Mouse (Mus musculus): ENCODE measurements around the gene Rnf123. TPM values are rescaled to one million over a fixed set of nuclear protein-coding genes. Genes with fewer than 3 reads are reported as not detected.

Gene Rnf123
- polyA plus RNA-seq, 1 experiment = 82.8 TPM

DNA sequence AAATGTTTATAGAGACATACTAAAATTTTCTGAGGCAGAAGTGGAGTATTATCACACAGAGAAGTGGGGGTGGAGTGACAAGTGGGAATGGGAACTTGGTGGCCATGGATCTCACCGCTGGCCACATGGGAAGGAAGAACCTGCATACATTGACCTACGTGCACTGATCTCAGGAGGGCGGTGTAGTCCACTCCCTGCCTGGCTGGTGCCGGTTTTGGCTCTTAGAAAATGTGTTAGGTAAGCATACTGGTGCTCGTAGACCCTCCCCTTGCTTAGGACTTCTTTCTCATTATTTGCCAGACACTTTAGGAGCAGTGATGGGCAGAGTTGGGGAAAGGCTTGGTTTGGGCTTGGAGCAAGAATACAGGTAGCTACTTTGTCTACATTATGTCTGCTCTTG is 75.1 kb downstream of the Rnf123 start:
- H3K27ac ChIP-seq (ENCODE audit: control insufficient read depth, insufficient read depth, low read depth, low read length) = no peak overlapping the region
- no peaks in the 10 kb centered on the region; the same call in 1 of the 2 replicates for H3K36me3 ChIP-seq (ENCODE audit: control insufficient read depth, insufficient read depth, low read length)
- no peaks in the 10 kb centered on the region for H3K27me3 ChIP-seq (ENCODE audit: control insufficient read depth, insufficient read depth, low read length)
- H3K4me3 ChIP-seq (ENCODE audit: control insufficient read depth, low read depth, low read length) = no peak overlapping the region
- TF ChIP-seq POLR2A (IDR thresholded peaks at IDR 0.05; ENCODE audit: control insufficient read depth, low read depth, low read length) = no peak
- TF ChIP-seq CTCF (IDR thresholded peaks at IDR 0.05; ENCODE audit: control insufficient read depth, insufficient read depth, insufficient replicate concordance, low read depth, low read length) = no peak
- peaks cover 5% of the 10 kb centered on the region for H3K4me1 ChIP-seq (ENCODE audit: control insufficient read depth, insufficient read depth, low read length)

DNA sequence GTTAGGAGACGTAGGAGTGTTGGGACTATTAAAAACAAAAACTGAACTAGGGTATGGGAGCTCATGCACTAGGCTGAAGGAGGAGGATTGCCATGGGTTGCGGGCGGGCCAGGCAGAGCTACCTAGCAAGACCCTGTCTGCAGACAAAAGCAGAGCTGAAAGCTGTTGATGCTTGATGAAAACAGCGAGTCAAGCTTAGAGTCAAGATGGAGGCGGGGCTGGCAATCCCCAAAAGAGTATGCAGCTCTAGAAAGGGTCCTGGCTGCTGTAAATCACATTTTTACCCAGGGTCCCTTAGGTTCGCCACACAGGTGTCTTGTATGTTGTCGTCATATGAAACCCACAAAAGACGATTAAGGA is 79.6 kb downstream of the Rnf123 start:
- Histone ChIP-seq H3K27me3 (ENCODE audit: control insufficient read depth, insufficient read depth, low read length) (no peaks in the 10 kb centered on the region), H3K27ac (ENCODE audit: control insufficient read depth, insufficient read depth, low read depth, low read length) (peak overlapping the region; percentile 90), H3K4me1 (ENCODE audit: control insufficient read depth, insufficient read depth, low read length) (peaks cover 5% of the 10 kb centered on the region), H3K36me3 (ENCODE audit: control insufficient read depth, insufficient read depth, low read length) (no peaks in the 10 kb centered on the region; the same call in 1 of the 2 replicates), H3K4me3 (ENCODE audit: control insufficient read depth, low read depth, low read length) (peak overlapping the region; percentile 97)
- TF ChIP-seq POLR2A (IDR thresholded peaks at IDR 0.05; ENCODE audit: control insufficient read depth, low read depth, low read length) (no peak), CTCF (IDR thresholded peaks at IDR 0.05; ENCODE audit: control insufficient read depth, insufficient read depth, insufficient replicate concordance, low read depth, low read length) (no peak)

DNA sequence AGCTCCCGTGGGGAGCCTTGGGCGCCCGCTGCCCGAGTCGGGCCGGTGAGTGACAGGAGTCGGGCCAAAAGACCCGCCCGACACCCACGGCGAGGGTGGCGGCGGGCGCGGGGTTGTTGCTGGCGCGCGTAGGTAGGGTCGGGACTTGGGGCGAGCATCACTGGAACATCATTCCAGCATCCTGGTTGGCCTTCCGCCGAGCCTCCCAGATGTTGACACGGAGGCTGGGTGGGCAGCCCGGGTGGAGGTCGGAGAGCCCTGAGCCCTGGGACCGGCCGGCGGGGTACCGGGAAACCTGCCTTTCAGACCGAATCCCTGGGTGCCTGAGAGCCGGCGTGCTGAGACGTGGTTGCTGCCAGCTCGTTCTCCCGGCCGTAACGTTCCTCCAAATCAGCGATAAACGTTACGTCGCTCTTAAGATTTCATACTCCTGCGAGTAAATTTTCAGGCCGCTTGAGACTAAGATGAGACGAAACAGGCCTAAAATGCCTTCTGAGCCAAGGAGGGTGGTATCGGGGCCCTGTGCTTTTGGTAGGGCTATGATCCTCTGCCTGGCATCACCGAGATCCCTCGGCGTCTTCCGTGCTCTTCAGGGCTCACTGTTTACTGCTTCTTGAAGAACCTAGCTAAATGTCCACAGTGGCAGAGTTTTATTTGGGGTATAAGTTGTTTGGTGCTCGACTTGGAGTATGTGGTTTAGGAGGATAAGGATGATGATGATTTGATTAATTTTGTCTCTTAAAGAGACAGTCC is 80.2 kb downstream of the Rnf123 start:
- no peaks in the 10 kb centered on the region for H3K36me3 ChIP-seq (ENCODE audit: control insufficient read depth, insufficient read depth, low read length)
- peak overlapping the region; percentile 97 for H3K4me3 ChIP-seq (ENCODE audit: control insufficient read depth, low read depth, low read length)
- TF ChIP-seq POLR2A (IDR thresholded peaks at IDR 0.05; ENCODE audit: control insufficient read depth, low read depth, low read length) (no peak; the same call in 1 of the 2 replicates), CTCF (IDR thresholded peaks at IDR 0.05; ENCODE audit: control insufficient read depth, insufficient read depth, insufficient replicate concordance, low read depth, low read length) (no peak)
- H3K27me3 ChIP-seq (ENCODE audit: control insufficient read depth, insufficient read depth, low read length) = no peaks in the 10 kb centered on the region
- H3K27ac ChIP-seq (ENCODE audit: control insufficient read depth, insufficient read depth, low read depth, low read length) = peak overlapping the region; percentile 90
- peaks cover 5% of the 10 kb centered on the region for H3K4me1 ChIP-seq (ENCODE audit: control insufficient read depth, insufficient read depth, low read length)

DNA sequence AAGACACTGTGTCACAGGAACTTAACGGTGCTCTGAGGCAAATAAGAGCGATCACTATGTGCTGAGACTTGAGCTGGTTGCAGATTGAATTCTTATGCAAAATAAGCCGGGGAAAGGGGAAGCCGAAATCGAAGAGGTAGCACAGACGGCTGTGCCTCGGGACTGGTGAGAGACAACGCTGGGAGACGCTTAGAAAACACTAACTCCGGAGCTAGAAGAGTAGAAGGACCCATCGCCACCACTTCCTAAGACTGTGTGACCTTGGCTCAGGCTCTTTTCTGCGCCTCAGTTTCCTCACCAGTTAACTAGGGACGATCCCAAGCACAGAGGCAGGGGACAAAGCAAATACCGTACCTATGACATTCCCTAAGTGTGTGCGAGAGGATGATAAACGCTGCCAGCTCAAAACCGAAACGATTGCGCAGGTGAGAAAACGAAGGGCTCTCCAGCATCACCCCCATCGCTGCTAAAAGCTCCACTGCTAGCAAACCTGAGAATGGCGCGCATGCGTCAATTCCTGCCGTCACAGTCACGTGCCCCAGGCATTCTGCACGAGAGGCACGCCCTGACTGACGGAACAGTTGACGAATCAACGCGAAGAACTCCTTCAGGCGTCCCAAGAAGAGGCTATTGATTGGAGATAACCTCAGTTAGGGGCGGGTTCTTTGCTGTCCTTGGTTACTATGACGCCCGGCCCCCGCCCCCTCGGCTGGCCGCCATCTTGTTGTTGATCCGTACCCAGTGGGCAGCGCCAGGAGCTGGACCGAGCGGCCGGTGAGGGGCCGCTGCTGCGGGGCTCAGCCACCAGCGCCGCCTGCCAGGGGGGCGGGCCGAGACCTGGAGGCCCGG is 81.0 kb downstream of the Rnf123 start, which contains the start of gene Ip6k1:
Gene Ip6k1 (plus strand): TSS at position 580 of the 849 bp plus-strand sequence.
- Histone ChIP-seq H3K27ac (ENCODE audit: control insufficient read depth, insufficient read depth, low read depth, low read length) (peak within 1 kb of the TSS; percentile 90), H3K4me3 (ENCODE audit: control insufficient read depth, low read depth, low read length) (peak within 1 kb of the TSS; percentile 97), H3K4me1 (ENCODE audit: control insufficient read depth, insufficient read depth, low read length) (peaks cover 5% of the 10 kb centered on the region), H3K36me3 (ENCODE audit: control insufficient read depth, insufficient read depth, low read length) (no peaks in the 10 kb centered on the region), H3K27me3 (ENCODE audit: control insufficient read depth, insufficient read depth, low read length) (no peaks in the 10 kb centered on the region)
- TF ChIP-seq CTCF (IDR thresholded peaks at IDR 0.05; ENCODE audit: control insufficient read depth, insufficient read depth, insufficient replicate concordance, low read depth, low read length) = 0 out of 2 replicates have a peak, but pooled peaks have one; percentile 9
- peak; percentile 95 for TF ChIP-seq POLR2A (IDR thresholded peaks at IDR 0.05; ENCODE audit: control insufficient read depth, low read depth, low read length)

Other genes starting within 250 kb of the Rnf123 start
- gene Rbm6, start 210.1 kb downstream of the Rnf123 start, polyA plus RNA-seq (2012; rRNA removed) = 26.8 and 28.1 TPM in 2 replicates
- gene Mon1a, start 195.2 kb downstream of the Rnf123 start, polyA plus RNA-seq (2012; rRNA removed) = 14.1 and 14.9 TPM in 2 replicates
- 4.3 and 4.6 TPM in 2 replicates for gene Mst1r, start 176.5 kb downstream of the Rnf123 start, polyA plus RNA-seq (2012; rRNA removed)
- 360 and 372 TPM in 2 replicates for gene Actl11, start 154.9 kb downstream of the Rnf123 start, polyA plus RNA-seq (2012; rRNA removed)
- 6.5 and 6.6 TPM in 2 replicates for gene Camkv, start 147.7 kb downstream of the Rnf123 start, polyA plus RNA-seq (2012; rRNA removed)
- gene Traip, start 133.2 kb downstream of the Rnf123 start, polyA plus RNA-seq (2012; rRNA removed) = 3.4 and 4.1 TPM in 2 replicates
- gene Uba7, start 107.8 kb downstream of the Rnf123 start, polyA plus RNA-seq (2012; rRNA removed) = 2.0 and 3.5 TPM in 2 replicates
- gene Gm20661, start 100.3 kb downstream of the Rnf123 start, polyA plus RNA-seq (2012; rRNA removed) = not detected in 2 replicates
- 0.57 and 1.2 TPM in 2 replicates for gene Inka1, start 97.5 kb downstream of the Rnf123 start, polyA plus RNA-seq (2012; rRNA removed)
- 387 and 461 TPM in 2 replicates for gene Cdhr4, start 90.8 kb downstream of the Rnf123 start, polyA plus RNA-seq (2012; rRNA removed)
- 282 and 285 TPM in 2 replicates for gene Gm20662, start 87.0 kb downstream of the Rnf123 start, polyA plus RNA-seq (2012; rRNA removed)
- 247 and 280 TPM in 2 replicates for gene Ip6k1, start 80.8 kb downstream of the Rnf123 start, polyA plus RNA-seq (2012; rRNA removed)
- 21.5 and 21.6 TPM in 2 replicates for gene Gmppb, start 34.1 kb downstream of the Rnf123 start, polyA plus RNA-seq (2012; rRNA removed)
- gene Amigo3, start 30.2 kb downstream of the Rnf123 start, polyA plus RNA-seq (2012; rRNA removed) = 1.3 and 1.4 TPM in 2 replicates
- gene Mst1, start 2.9 kb downstream of the Rnf123 start, polyA plus RNA-seq (2012; rRNA removed) = 0.59 and 0.90 TPM in 2 replicates
- gene Apeh, start 11.3 kb upstream of the Rnf123 start, polyA plus RNA-seq (2012; rRNA removed) = 19.2 and 21.2 TPM in 2 replicates
- 1.2 TPM in 2 replicates for gene Bsn, start 107.0 kb upstream of the Rnf123 start, polyA plus RNA-seq (2012; rRNA removed)
- 14.0 and 17.2 TPM in 2 replicates for gene Dag1, start 180.6 kb upstream of the Rnf123 start, polyA plus RNA-seq (2012; rRNA removed)
- gene Nicn1, start 207.1 kb upstream of the Rnf123 start, polyA plus RNA-seq (2012; rRNA removed) = 23.1 and 24.8 TPM in 2 replicates
- gene Amt, start 213.5 kb upstream of the Rnf123 start, polyA plus RNA-seq (2012; rRNA removed) = 4.3 and 7.9 TPM in 2 replicates
- gene Rhoa, start 222.8 kb upstream of the Rnf123 start, polyA plus RNA-seq (2012; rRNA removed) = 34.8 and 40.5 TPM in 2 replicates
- 40.4 and 42.0 TPM in 2 replicates for gene Tcta, start 222.8 kb upstream of the Rnf123 start, polyA plus RNA-seq (2012; rRNA removed)